Mouse (Mus musculus) midbrain, embryonic 16.5 days (tissue): ENCODE measurements around the gene Lama2. TPM values are rescaled to one million over a fixed set of nuclear protein-coding genes. Genes with fewer than 3 reads are reported as not detected.

Experiments used
- ATAC-seq: fragments of 200-750 bp; cut with Nextera tagmentation; 2 replicates; pipeline ENCODE4 v1.8.0; 2017; ENCODE audit warnings: moderate TSS enrichment
- H3K27ac ChIP-seq: fragments of 300-500 bp; sonication (generic); 2 replicates; pipeline ENCODE4 v1.5.1; 2014; ENCODE audit warnings: mild to moderate bottlenecking, low read length, mixed read lengths
- H3K27me3 ChIP-seq: fragments of 300-500 bp; sonication (generic); 2 replicates; pipeline ENCODE4 v1.6.1; 2014; ENCODE audit warnings: low read depth, low read length, mixed read lengths; ENCODE audit not compliant: control insufficient read depth, insufficient read depth
- H3K36me3 ChIP-seq: fragments of 300-500 bp; sonication (generic); 2 replicates; pipeline ENCODE4 v1.6.1; 2014; ENCODE audit warnings: mild to moderate bottlenecking, low read length, moderate library complexity, mixed read lengths; ENCODE audit not compliant: control insufficient read depth, insufficient read depth
- H3K4me1 ChIP-seq: fragments of 300-500 bp; sonication (generic); 2 replicates; pipeline ENCODE4 v1.6.1; 2014; ENCODE audit warnings: mild to moderate bottlenecking, low read length, mixed read lengths; ENCODE audit not compliant: control insufficient read depth, insufficient read depth
- H3K4me2 ChIP-seq: fragments of 300-500 bp; sonication (generic); 2 replicates; pipeline ENCODE4 v1.6.1; 2014; ENCODE audit warnings: mild to moderate bottlenecking, low read length, mixed read lengths
- H3K4me3 ChIP-seq: fragments of 300-500 bp; sonication (generic); 2 replicates; pipeline ENCODE4 v1.5.1; 2014; ENCODE audit warnings: low read depth, mild to moderate bottlenecking, low read length, moderate library complexity, mixed read lengths
- H3K9ac ChIP-seq: fragments of 300-500 bp; sonication (generic); 2 replicates; pipeline ENCODE4 v1.6.1; 2014; ENCODE audit warnings: low read depth, low read length, mixed read lengths
- H3K9me3 ChIP-seq: fragments of 300-500 bp; sonication (generic); replicated peaks from 2 replicates; pipeline ENCODE4 v1.6.1; 2014; ENCODE audit warnings: mild to moderate bottlenecking, low read length, mixed read lengths; ENCODE audit not compliant: control insufficient read depth, poor library complexity, severe bottlenecking
- WGBS: fragments of 180-500 bp; shearing (Covaris S2); extraction: QIAGEN DNeasy Blood & Tissue Kit; methylation state at CpG from one replicate; pipeline ENCODE4 v1.1.7; 2014; 5-methylcytosine and 5-hydroxymethylcytosine counted together
- polyA plus RNA-seq: library from polyadenylated mRNA; unstranded; fragments of >200 nt; fragmentation: Nextera tagmentation; extraction: Ambion mirVana; gene quantifications from 2 replicates; pipeline ENCODE4 v1.2.1, GENCODE M21; 2015

The Lama2 gene
- polyA plus RNA-seq, 1 experiment from 2014 or later = 3.9 TPM

- H3K4me2 ChIP-seq = no peak overlapping the region
- WGBS = 51% methylated on average over 1 of the region's 1 CpGs
- H3K9ac ChIP-seq = no peak overlapping the region
- H3K27me3 ChIP-seq = no peaks in the 10 kb centered on the region
- no peak overlapping the region for H3K27ac ChIP-seq
- no peak overlapping the region for H3K4me3 ChIP-seq
- no peaks in the 10 kb centered on the region for H3K4me1 ChIP-seq
- H3K9me3 ChIP-seq = no peaks in the 10 kb centered on the region
- no peaks in the 10 kb centered on the region for H3K36me3 ChIP-seq
- ATAC-seq = no peak
Measured at GRCm38 (mm10) chr10:27041812-27042211, 577.7 kb downstream of the Lama2 start.

- 49% methylated on average over 1 of the region's 1 CpGs for WGBS
- H3K27me3 ChIP-seq = no peaks in the 10 kb centered on the region
- no peak overlapping the region for H3K27ac ChIP-seq
- H3K9ac ChIP-seq = no peak overlapping the region
- ATAC-seq = no peak
- no peaks in the 10 kb centered on the region for H3K36me3 ChIP-seq
- no peak overlapping the region for H3K4me2 ChIP-seq
- no peaks in the 10 kb centered on the region for H3K4me1 ChIP-seq
- no peaks in the 10 kb centered on the region for H3K9me3 ChIP-seq
- no peak overlapping the region for H3K4me3 ChIP-seq
Measured at GRCm38 (mm10) chr10:27022707-27023106, 596.9 kb downstream of the Lama2 start.

GRCm38 (mm10) chr10:27012804-27013365, 606.7 kb downstream of the Lama2 start:
- no peak overlapping the region for H3K4me3 ChIP-seq
- no peaks in the 10 kb centered on the region for H3K27me3 ChIP-seq
- no peaks in the 10 kb centered on the region for H3K9me3 ChIP-seq
- H3K27ac ChIP-seq = no peak overlapping the region
- ATAC-seq = no peak
- no peaks in the 10 kb centered on the region for H3K36me3 ChIP-seq
- no peak overlapping the region for H3K4me2 ChIP-seq
- no peaks in the 10 kb centered on the region for H3K4me1 ChIP-seq
- H3K9ac ChIP-seq = no peak overlapping the region

DNA sequence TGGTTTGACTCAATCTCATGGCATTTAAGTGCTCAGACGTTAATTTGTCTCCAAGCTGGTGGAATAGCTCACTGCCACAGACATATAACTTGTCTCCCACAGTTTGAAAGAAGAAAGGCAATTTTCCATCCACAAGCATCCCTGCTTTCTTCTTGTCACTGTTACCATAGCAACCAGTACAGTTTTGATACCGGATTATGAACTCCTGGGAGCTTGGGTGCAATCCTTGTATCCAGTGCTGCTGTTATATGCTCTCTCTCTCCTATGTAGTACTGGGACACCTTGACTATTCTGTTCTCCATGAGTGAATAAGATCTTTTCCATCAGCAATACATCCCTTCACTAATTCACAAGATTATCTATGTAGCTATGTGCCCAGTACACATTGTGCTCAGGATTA, 612.2 kb downstream of the Lama2 start:
- ATAC-seq = peak; percentile 80
- Histone ChIP-seq H3K27me3 (no peaks in the 10 kb centered on the region), H3K27ac (no peak overlapping the region; the same call in 1 of the 2 replicates), H3K9ac (no peak overlapping the region), H3K4me3 (no peak overlapping the region), H3K36me3 (no peaks in the 10 kb centered on the region), H3K4me1 (peaks cover 5% of the 10 kb centered on the region), H3K4me2 (no peak overlapping the region), H3K9me3 (no peaks in the 10 kb centered on the region)
- WGBS = 29% methylated on average over 2 of the region's 2 CpGs

DNA sequence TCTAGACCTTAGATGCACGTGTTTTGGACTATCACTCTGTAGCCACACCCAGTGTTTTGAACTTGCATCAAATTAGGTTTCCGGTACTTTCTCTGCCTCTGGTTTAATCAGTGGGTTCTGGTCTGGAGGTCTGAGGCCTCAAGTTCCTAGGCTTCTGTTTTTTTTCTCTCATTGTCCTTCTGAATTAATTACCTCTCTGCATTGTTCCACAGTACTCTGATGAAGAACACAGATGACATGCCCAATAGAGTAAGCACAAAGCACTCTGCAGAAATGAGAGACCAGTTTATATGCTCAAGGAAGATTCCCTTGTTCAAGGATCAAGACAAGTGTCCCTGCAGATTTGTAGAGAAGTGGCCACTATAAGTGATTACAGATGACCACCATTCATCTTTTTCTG, 613.8 kb downstream of the Lama2 start:
- Histone ChIP-seq H3K27me3 (no peaks in the 10 kb centered on the region), H3K4me3 (no peak overlapping the region), H3K9ac (no peak overlapping the region), H3K4me1 (peaks cover 10% of the 10 kb centered on the region), H3K9me3 (no peaks in the 10 kb centered on the region), H3K36me3 (no peaks in the 10 kb centered on the region), H3K4me2 (no peak overlapping the region), H3K27ac (no peak overlapping the region)
- no peak for ATAC-seq
- WGBS = 69% methylated on average over 2 of the region's 2 CpGs

DNA sequence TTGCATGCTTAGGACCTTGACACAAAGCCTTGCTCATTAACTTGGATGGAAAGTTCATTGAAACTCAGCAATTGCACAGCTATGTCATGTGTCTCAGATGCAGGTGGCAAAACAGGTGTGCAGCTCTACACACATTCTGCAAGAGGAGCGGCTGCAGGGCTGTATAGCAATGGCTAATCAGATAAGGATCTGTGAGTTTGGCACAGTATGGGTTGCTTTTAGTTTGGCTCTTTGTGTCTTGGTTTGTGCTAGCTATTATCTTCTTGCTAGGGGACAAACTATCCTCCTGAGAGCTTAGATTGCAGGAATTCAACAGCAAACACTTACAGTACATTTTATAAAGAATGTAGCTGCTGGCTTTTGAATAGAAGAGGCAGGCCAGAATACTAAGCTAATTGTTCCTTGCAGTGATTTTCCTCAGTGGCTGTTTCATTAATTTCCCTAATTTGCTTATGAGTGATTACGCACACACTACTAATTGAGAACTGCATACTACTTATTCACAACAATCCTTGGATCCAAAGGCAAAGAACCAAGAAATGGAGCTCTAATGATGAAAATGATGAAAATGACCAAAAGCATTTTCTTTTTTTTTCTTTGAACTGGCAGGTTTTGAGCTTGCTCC, 617.9 kb downstream of the Lama2 start:
- peak overlapping the region; percentile 7; the same call in 1 of the 2 replicates for H3K27ac ChIP-seq
- H3K27me3 ChIP-seq = no peaks in the 10 kb centered on the region

GRCm38 (mm10) chr10:26996684-26997083, 622.9 kb downstream of the Lama2 start:
- ATAC-seq = no peak
- Histone ChIP-seq H3K4me1 (peaks cover 8% of the 10 kb centered on the region), H3K4me2 (no peak overlapping the region), H3K4me3 (no peak overlapping the region), H3K9me3 (no peaks in the 10 kb centered on the region), H3K36me3 (no peaks in the 10 kb centered on the region), H3K27me3 (no peaks in the 10 kb centered on the region), H3K27ac (no peak overlapping the region), H3K9ac (no peak overlapping the region)

More for the DNA sequence above, 617.9 kb downstream of the Lama2 start:
- Histone ChIP-seq H3K36me3 (no peaks in the 10 kb centered on the region), H3K9me3 (no peaks in the 10 kb centered on the region), H3K9ac (no peak overlapping the region), H3K4me3 (no peak overlapping the region), H3K4me1 (peaks cover 5% of the 10 kb centered on the region; the same call in 1 of the 2 replicates), H3K4me2 (no peak overlapping the region)
- ATAC-seq = peak; percentile 62
- 67% methylated on average over 2 of the region's 2 CpGs for WGBS

DNA sequence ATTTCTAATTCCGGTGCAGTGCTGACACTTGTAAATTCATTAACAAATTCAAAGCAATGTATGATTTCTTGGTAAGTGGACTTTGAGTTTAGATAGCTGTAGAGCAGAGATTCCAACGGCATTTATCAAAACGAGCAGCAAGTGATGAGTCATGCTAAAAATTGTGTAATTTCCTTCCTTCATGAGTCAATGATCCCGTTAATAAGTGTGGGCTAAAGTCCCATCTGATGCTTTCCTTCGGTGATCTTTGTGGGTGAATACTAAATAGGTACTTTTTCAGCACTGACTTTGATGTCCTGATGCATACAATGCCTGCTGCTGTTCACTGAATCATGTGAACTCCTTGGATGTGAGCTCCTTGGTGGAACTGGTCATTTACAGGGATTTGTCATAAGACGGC, 623.6 kb downstream of the Lama2 start:
- Histone ChIP-seq H3K36me3 (no peaks in the 10 kb centered on the region), H3K27ac (no peak overlapping the region), H3K4me2 (no peak overlapping the region), H3K4me3 (no peak overlapping the region), H3K9ac (no peak overlapping the region), H3K9me3 (no peaks in the 10 kb centered on the region), H3K27me3 (no peaks in the 10 kb centered on the region), H3K4me1 (peaks cover 6% of the 10 kb centered on the region; the same call in 1 of the 2 replicates)
- 79% methylated on average over 6 of the region's 6 CpGs for WGBS
- no peak for ATAC-seq

DNA sequence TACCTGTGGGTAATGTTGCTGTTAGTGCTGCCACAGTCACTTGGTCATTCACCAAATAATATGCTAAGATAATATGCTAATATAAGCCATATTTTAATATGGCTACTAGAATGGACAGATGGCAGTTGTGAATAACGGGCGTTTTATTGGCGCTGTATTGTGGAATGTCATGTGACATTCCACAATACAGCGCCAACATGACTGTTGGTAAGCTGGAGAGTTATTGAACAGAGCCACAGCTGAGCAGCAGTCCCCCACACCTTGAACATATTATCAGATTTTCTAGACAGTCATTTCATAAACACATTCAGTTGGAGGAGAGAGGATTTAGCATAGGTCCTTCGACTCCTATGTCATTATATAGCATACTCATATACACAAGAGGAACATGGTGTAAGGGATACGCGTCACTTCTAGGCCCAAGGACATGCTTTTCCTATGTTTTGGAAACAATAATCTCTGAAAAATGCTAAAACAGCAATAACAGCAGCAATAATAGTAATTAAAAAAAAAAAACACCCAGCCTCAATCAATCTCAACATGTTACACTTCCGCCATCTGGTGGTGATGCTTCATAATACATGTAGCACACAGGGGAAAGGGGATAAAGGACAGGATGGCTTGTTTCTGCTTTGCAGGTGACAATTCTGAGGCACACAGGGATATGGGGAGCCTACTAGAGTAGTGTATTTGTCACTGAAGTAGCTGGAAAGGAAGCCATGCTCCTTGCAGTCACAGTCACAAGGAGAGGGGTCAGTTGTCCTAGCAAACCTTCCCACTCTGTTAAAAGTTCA, 624.2 kb downstream of the Lama2 start:
- peak; percentile 37; the same call in 1 of the 2 replicates for ATAC-seq
- H3K27me3 ChIP-seq = no peaks in the 10 kb centered on the region
- peaks cover 6% of the 10 kb centered on the region; the same call in 1 of the 2 replicates for H3K4me1 ChIP-seq
- no peaks in the 10 kb centered on the region for H3K36me3 ChIP-seq
- 79% methylated on average over 8 of the region's 8 CpGs for WGBS
- H3K9ac ChIP-seq = no peak overlapping the region
- H3K27ac ChIP-seq = no peak overlapping the region
- no peak overlapping the region for H3K4me3 ChIP-seq
- no peaks in the 10 kb centered on the region for H3K9me3 ChIP-seq
- no peak overlapping the region for H3K4me2 ChIP-seq
